Mouse (Mus musculus): Measurements from ENCODE around the gene Tfap4.

DNA sequence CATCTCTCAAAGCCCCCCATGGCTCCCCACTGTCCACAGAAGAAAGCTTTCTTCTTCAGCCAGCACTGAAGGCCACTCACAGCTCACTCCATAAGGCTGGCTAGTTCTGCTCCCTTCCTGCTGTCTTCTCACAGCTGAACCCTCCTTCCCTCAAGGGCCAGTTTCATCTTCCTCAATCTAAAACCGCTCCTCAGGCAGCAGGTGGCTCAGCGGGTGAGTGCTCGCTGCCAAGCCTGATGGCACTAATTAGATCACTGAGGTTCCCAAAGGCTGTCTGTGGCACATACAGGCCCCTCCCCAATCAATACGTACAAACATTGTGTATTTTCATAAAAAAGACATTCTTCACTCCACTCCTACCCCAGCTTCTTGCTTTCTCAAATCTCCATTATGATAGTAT lies 40.5 kb downstream of the Tfap4 start:
- TF ChIP-seq CTCF (IDR thresholded peaks at IDR 0.05; ENCODE audit: control insufficient read depth, insufficient read depth, insufficient read length) (no peak), USF1 (IDR thresholded peaks at IDR 0.05; ENCODE audit: low read depth) (no peak), MYOD1 (IDR thresholded peaks at IDR 0.05; ENCODE audit: control insufficient read depth, insufficient read length, low read depth) (no peak), MAX (IDR thresholded peaks at IDR 0.05) (no peak), FOSL1 (IDR thresholded peaks at IDR 0.05; ENCODE audit: insufficient read depth, low read length, poor library complexity, severe bottlenecking) (no peak)

Measured in C2C12 (cell line).